Mouse (Mus musculus) cerebellum, postnatal 14 days (tissue): ENCODE data around the gene Phlpp1.

Source experiments
- DNase-seq, 2 experiments: peaks; one replicate each; pipeline ENCODE4 v3.0.0; 2021; ENCODE audit warnings: mixed read lengths in 2 of 2

Gene Phlpp1

DNA sequence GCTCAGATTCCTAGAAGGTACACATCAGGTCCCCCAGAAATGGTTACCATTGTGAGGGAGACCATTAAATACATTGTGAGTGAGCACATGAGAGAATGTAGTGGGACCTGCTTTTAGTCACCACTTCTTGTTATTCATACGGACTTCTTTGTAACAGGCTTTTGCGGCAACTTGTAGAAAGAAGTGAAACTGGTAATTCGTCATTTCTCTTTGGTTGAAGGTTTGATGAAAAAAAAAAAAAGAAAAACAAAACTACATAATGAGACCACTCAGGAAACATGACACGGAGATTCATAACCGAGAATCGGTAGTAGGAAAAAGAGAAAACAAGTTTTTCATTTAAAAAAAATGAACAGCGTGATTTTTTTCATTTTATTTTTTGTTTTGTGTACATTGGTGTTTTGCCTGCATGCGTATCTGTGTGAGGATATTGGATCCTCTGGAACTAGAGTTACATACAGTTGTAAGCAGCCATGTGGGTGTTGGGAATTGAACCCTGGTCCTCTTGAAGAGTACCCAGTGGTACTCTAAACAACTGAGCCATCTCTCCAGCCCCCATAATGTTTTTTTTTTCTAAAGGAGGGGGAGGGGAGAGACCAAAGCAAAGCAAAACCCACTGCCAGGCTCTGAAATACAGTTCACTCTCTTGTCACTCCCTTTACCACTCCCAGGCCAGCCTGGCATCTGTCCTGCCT is 150.0 kb downstream of the Phlpp1 start:
- DNase-seq: no peak

DNA sequence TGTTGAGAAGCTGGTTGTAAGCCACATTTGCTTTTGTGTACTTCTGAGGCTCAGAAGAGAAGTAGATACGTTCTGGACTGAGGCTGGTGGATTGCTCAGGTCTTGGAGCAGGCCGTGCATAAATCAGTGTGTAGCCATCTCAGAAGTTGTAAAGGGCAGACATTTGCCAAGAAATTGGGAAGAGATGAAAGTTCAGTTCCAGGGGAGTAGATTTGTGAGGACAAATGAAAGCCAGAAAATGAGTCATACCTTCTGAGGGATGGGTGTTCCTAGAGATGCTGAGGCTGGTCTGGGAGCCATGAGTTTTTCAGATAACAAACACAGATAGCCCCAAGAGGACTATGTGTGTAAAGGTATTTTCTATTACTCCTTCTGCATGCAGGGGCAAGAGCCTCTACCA is 155.1 kb downstream of the Phlpp1 start:
- no peak for DNase-seq

DNA sequence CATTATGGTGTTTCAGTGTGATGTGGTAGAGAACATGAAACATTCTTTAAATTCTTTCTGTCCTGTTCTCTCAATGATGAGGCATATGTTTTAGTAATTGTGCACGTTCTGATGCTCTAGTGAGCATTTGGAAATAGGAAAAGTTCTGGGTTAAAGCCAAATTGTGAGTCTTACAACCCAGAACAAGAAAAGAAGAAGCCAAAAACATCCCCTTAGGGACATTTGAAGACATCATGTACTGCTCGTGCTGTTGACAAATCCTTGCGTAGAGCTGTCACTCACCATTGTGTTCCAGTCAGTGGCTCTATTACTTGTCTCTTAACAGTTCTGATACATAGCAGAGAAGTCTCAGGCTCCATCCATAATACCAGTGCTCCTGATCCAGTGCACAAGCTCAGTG is 170.5 kb downstream of the Phlpp1 start:
- DNase-seq: no peak

DNA sequence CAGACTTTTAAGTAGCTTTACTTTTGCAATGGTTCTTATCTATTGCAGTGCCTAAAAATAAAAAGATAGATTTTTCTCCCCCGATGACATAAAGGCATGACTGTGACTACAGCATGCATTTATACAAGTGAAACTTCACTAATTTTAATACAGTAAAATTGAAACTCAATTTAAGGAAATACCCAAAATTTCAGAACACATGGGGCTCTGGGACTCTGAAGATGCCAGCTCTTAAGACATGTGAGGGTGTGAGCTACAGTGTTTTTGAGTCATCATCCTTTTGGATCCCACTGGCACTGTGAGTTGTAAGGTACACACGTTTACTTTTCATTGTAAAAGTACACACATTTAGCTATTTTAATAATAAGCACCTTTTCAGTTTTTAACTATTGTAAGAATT is 173.7 kb downstream of the Phlpp1 start:
- no peak for DNase-seq

DNA sequence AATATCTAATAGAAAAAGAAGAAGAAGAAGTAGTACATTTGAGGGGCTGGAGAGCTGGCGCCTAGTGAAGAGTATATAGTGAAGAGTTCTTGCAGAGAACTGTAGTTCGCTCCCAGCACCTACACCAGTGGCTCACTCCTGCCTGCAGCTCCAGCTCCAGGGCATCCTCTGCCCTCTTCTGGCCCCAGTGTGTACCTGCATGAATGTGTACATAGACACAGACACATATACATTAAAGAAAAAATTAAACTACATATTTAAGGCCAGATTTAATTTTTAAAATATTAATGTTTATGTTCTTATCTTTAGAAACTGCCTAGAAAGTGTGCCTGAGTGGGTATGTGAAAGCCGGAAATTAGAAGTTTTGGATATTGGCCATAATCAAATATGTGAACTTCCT is 175.2 kb downstream of the Phlpp1 start:
- peak in 1 of 2 experiments; percentile 16 for DNase-seq

DNA sequence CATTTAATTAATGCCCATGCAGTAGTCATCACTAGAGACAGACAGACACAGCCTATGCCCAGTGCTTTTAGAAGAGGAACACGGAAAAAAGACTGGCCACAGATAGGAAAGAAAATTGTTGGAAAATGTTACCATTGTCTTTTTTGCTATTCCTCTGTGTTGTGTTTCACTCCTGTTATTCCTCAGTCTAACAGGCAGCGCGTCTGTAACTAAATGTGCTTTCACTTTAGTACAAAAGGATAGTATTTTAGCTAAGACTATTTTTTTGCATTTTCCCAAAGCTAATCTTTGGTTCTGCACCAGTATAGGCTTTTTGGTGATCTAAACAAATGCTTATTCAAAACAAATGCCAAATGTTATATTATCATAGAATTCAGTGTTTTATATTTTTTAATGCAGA is 177.6 kb downstream of the Phlpp1 start:
- no peak for DNase-seq

DNA sequence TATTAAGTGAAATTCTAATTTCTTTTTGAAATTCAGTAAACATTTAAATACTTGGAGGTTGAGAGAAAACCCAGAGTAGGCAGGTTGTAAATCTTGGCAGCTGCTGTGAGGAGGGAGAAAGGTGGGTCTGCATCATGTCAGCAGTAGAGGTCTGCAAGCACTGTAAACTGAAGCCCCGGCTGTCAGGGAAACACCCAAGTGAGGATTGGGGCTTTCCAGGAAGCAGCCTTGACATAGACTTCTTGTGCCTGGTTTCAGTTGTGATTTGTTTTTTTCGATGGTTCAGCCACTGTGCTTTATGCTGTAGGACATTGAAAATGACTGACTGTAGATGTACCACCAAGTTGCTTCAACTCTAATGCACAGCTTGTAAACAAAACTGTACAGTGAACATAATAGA is 180.0 kb downstream of the Phlpp1 start:
- DNase-seq: no peak

DNA sequence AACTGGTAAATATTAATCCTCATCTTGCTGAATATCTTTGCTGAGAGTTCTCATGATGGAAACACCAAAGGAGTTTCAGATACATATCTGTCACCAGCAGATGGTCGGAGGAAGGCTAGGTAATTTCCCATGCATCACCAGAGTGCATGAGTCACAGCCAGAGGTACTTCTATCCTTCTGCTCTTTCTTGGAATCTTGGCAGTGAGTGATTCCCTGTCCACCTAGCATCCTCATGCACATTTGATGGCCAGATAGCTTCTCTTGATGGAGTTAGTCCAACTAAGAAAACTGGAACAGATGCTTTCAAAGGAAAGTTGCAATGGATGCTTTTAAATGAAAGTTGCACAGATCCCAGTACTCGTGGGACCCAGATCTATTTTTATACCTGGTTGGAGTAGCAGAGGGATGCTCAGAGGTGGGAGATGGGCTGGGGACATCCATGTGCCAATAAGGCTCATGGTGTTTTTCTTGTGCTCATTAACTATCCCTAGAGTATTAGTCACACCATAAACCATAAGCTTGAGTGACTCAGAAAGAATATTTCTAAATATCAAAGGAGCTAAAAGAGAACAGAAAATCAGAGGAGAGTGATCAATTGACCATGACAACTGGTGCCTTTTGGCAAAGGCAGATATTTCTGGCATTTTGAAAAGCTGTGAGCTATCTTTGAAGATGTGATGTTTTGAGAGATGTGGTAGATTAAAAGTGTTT is 181.4 kb downstream of the Phlpp1 start:
- DNase-seq: peak; percentile 34 to 56

DNA sequence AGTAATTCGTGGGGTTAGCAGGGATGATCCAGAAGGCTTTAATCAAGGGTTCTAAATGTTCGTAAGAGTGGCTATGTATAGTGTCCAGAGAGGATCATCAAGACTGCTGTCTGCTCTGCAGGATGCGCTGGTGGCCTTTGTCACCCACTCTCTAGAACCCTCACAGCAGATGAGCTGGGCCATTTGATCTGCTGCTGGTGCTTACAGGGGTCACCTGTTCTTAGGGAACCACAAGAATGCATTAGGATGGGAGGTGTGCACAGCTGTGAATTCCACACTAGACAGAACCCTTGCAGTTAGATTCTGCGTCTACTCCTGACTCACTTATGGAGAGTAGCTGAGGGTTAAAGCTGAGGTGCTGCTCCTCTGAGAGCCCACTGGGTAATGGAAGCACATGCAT is 182.4 kb downstream of the Phlpp1 start:
- no peak for DNase-seq

DNA sequence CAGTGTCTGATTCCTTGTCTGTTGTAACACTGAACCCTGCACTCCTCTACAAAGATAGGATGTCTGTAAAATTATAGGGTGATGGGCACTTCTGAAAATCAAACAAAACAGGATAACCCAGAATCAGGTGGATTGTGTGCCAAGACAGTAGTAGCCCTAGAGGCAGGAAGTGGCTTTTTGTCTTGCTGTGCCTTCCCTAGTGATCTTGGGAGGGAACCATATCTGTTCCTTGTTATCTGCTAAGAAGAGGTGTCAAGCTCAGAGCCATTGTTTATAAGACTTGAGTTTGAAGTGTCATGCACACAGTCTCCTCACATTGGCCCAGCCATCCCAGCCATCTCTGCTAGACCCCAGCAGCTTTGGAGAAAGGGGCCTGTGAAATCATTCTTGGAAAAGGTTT is 187.9 kb downstream of the Phlpp1 start:
- DNase-seq: no peak

DNA sequence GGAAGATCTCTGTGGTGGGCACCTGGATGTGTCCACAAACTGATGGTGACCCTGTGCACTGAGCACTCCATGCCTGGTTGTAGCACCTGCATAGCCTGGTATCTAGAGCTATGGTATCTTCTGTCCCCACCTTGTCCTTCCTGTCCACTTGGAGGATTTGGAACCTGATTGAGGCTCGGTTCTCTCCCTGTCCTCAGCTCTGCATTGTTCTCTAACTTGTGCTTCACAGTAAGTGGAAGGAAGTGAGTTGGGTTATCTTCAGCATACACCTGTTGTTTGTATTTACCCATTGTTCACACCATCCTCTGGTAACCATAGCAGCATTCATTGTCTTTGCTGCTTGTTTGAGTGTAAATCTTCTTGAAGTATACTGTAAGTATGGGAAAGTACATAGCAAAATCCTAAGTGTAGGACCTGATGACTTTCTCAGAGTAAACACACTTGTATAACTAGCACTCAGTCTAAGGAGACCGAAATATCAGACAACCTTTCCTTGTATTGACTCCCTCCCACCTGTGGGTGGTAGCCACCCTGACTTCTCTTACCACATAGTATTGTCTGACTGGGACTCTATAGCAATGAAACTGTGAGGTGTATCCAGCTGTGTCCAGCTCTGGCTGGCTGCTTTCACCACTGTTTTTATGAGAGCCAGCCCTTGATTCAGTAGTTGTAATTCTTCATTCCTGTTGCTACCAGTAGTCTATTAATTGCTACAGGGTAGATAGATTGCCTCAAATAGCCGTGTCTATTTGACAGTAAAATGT is 191.5 kb downstream of the Phlpp1 start:
- DNase-seq: no peak

DNA sequence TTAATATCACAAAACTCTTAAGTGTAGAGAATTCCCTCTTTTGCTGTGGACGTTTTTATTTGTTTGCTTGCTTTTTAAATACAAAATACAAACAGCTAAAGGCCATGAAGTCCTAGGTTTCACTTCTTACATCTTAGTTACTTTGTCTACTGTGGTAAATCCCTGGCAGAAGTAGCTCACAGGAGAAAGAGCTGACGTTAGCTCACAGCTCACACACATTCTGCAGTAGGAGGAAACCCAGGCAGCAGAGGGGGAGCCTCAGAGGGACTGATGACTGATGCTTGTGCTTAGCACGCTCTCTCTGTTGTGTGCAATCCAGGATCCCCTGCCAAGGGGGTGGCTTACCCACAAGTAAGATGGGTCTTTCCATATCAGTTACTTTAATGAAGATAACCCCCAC is 197.8 kb downstream of the Phlpp1 start:
- no peak for DNase-seq

DNA sequence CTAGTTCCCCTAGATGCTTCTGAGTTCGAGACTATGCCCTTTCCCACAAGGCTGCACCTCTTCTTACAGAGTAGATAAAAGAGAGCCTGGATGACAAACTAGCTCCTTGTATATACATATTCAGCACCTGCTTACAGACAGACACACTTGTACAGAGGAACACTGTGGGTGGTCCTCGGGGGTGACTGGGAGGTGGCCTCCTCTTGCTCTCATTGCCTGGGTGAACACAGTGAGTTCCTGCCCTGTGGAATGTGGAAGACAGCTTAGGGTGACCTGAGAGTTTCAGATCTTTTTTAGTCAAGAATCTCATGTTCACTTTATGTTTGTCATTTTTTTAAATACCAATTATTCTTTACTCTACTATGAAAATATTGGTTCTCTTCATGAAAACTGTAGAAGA is 200.9 kb downstream of the Phlpp1 start:
- no peak for DNase-seq

DNA sequence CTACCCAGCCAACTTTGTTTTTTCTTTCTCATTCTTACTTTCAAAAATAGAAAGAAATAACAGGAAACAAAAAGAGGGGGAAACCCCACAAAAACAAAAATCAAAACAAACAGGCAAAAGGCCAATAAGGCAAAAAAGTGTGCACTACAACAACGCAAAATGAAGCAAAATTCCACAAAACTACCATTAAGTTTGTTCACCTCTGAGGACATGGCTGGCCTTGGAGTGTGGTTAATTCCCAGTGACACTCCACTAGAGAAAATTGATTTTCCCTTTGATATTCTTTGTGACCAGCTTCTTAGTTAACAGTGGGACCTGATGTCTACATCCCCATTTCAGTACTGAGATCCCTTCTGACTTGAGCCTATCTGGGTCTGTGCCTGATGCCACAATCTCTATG is 202.1 kb downstream of the Phlpp1 start:
- DNase-seq: no peak

DNA sequence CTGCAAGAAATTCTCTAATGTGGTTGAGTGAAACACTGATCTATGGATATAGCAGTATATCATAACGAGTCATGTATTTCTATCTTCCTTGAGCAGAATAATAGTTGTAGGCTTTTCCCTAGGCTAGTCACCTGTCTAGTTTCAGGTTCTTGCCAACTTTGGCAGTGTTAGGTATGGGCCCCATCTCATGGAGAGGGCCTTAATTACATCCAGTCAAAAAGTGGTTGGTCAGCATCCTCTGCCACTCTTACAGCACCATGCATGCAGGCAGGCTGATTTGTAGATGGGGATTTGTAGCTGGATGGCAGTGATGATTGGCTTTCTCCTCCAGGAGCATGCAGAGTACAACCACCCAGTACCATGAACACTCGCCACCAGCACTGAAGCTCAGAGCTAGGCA is 202.7 kb downstream of the Phlpp1 start:
- DNase-seq: peak; percentile 63 to 71

DNA sequence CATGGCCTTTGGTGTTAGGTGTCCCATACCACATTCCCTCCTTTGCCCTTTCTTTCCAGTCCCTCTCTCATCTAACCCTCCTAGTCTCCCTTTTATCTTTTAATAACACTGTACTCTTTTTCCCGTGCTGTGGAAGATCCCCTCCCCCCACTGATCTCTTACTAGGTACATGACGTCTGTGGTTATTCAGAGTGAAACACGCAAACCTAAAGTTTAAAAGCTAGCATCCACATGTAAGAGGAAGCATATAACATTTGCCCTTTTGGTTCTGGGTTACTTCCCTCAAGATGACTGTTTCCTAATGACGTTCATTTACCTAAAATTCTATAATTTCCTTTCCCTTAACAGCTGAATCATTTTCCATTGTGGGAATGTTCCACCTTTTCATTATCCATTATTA is 203.4 kb downstream of the Phlpp1 start:
- DNase-seq: no peak

DNA sequence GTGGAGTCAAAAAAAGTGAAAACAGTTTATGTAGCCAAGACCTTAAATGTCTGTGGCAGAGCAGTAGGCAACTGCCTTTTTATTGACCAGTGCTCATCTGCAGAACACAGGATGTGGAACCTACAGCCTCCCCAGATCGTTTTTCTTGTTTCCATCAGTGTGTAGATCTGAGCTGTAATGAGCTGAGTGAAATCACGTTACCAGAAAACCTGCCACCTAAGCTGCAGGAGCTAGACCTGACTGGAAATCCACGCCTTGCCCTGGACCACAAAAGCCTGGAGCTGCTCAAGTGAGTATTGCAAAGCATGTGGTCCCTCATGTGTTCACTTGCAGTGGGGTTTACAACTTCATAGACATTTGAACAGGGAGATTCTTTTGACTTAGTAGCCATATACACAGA is 204.5 kb downstream of the Phlpp1 start:
- no peak for DNase-seq

DNA sequence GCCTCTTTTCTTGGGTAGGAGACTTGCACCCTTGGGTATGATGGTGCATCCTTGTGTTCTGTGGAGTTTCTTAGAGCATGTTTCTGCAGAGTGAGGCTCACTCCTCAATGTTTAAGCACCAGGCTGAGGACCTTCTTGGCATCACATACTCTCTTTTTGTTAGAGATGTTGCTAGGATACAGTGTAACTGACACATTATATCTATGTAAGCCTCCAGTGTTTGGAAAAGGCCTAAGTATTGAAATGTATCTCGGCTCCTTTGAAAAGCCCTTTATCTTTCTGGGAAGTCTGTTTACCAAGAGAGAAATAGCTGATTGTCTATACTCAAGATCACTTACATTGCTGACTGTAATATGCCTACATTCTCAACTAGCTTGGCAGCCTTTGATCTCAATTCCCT is 208.9 kb downstream of the Phlpp1 start:
- DNase-seq: no peak

DNA sequence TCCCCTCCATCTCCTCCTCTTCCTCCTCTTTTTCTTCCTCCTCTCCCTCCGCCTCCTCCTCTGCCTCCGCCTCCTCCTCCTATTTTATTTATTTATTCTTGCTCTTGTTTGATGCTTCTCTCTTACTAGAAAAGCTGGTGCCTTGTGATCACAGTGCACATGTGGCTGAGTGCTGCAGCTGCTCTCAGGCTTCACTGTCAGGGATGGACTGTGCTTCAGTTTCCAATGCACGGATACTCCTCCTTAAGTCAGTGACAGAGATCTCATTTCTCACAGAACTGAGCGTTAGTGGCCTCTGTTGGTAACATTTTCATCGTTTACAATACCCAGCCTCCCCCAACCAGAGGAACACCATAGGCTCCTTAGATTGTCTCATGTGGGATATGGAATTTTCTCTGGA is 215.0 kb downstream of the Phlpp1 start:
- no peak for DNase-seq

DNA sequence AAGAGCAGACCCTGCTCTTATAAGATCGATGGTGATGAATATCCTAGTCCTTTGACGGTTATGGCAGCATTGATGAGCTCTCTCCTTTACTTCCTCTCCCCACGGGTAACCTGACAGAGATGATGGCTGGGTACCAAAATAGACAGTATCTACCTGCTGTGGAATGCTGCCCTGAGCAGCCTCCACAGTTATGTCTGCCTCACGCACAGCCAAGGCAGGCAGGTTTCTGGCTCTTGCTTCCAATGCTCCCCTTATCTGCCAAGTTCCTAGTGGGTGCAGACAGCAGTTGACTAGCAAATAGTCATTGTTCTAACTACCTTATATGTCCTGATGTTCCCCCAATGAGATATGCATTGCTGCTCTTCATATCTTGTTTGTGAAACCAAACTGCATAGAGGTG is 215.7 kb downstream of the Phlpp1 start:
- peak; percentile 32 to 69 for DNase-seq

DNA sequence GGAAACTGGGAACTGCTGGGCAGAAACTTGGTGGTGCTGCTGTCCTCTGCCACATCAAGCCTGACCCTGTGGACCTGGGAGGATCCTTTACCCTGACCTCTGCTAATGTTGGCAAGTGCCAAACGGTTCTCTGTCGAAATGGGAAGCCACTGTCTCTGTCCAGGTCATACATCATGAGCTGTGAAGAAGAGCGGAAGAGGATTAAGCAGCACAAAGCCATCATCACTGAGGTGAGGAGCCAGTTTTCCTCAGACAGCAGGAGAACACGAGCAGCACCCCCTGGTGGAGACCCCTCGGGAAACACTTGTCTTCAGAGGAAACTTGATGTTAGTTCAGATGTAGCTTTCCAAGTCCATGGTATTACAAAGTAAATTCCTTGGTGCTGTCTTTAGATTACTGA is 218.1 kb downstream of the Phlpp1 start:
- DNase-seq: peak; percentile 65 to 79

DNA sequence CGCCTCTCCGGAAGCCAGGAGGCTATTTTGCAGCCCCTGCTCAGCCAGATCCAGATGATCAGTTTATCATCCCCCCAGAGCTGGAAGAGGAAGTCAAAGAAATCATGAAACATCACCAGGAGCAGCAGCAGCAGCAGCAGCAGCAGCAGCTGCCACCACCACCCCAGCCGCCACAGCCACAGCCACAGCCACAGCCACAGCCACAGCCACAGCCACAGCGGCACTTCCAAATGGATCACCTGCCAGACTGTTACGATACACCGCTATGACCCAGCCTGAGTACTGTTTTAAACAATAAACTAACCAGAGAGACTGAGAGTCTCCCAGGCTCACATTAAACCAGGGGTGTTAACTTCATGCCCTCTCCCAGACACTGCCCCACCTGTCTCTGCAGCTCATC is 221.5 kb downstream of the Phlpp1 start:
- no peak for DNase-seq

DNA sequence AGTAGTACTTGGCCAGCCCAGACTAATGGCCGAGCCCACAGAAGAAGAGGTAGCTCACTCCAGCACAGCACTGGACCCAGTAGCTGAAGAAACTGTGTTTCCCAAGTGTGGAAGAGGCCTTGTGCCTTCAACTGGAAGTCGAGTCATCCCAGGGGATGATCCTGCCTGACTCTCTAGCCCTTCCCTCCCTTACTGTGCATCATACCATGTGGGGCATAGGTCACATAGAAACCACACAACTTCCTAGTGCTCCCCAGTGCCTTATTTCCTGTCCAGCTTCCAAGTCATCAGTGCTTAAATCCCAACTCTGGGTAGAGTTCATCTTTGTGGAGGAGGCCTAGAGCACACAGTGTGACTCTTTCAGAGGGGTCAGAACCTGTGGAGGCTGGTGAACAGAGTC is 223.1 kb downstream of the Phlpp1 start:
- DNase-seq: no peak

DNA sequence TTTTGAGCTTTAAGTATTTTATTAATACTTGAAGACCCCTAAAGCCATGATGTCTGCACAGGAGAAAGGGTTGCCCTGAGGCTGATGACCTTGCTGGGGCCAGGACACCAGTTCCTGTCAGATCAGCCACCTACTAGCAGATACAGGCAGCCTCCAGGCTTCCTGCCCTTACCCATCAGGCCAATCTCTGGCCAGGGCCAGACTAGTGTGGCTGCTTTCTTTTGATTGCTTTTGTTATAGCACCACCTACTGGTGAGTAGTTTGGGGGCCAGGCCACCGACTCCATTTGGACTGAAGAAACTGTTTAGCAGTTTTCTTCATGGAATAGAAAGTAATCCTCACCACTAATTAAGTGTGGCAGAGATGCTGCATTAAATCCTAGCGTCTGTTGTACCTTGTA is 223.9 kb downstream of the Phlpp1 start:
- peak; percentile 83 to 87 for DNase-seq
